17 mouse cellular contexts compared by ENCODE assay signal in genomic region chr1:156727234-156728108, GRCm38 (mm10).
"Had no signal": no experiment of that assay in that cellular context is flagged by ENCODE, and none has a peak within 500 bp of the region (broad histone marks: within the 10 kb centered on the region; RNA-seq: fewer than 3 reads in every experiment).

No protein-coding gene starts in this region.

- H3K27ac ChIP-seq: kidney, embryonic 15.5 days; layer of hippocampus, adult 2 months; left cerebral cortex, adult 2 months; liver, embryonic 13.5 days; stomach, embryonic 15.5 days had no signal

- DNase-seq: kidney, adult 2 months; kidney, postnatal 10 days; layer of hippocampus, adult 9-11 months; layer of hippocampus, postnatal 36 days; liver, embryonic 13.5 days; lung, adult 2 months; lung, postnatal 14 days; lung, postnatal 4 days; midbrain, embryonic 14.5 days; thymus, adult 2 months; thymus, postnatal 14 days; thymus, postnatal 4 days had no signal

- H3K4me2 ChIP-seq: kidney, embryonic 15.5 days; liver, embryonic 13.5 days; midbrain, embryonic 11.5 days; stomach, embryonic 15.5 days had no signal

- H3K9ac ChIP-seq: kidney, embryonic 15.5 days; liver, embryonic 13.5 days; stomach, embryonic 15.5 days had no signal

- H3K36me3 ChIP-seq: kidney, embryonic 15.5 days; liver, embryonic 13.5 days; stomach, embryonic 15.5 days had no signal

- H3K27me3 ChIP-seq: liver, embryonic 13.5 days; stomach, embryonic 15.5 days had no signal

- H3K4me1 ChIP-seq: kidney, embryonic 15.5 days; stomach, embryonic 15.5 days had no signal

- H3K4me3 ChIP-seq: kidney, embryonic 15.5 days; layer of hippocampus, adult 2 months; left cerebral cortex, adult 2 months; liver, embryonic 13.5 days; stomach, embryonic 15.5 days had no signal

- H3K9me3 ChIP-seq: kidney, embryonic 15.5 days; liver, embryonic 13.5 days; stomach, embryonic 15.5 days had no signal
